Mouse (Mus musculus) spleen, adult 2 months (tissue): ENCODE results near the gene Gm27021.

Experiments
- CTCF ChIP-seq: fragments of 200-500 bp; IDR thresholded peaks from 2 replicates; pipeline ENCODE4 v1.5.1; 2011; ENCODE audit warnings: mild to moderate bottlenecking, inconsistent platforms; ENCODE audit not compliant: insufficient read depth, insufficient read length, insufficient replicate concordance; ENCODE audit errors: extremely low read depth
- POLR2A ChIP-seq: fragments of 200-500 bp; IDR thresholded peaks from 2 replicates; pipeline ENCODE4 v1.6.1; 2011; ENCODE audit warnings: low read depth, low read length, inconsistent platforms

GRCm38 (mm10) chr8:120622161-120622560, 45.7 kb downstream of the Gm27021 start:
- TF ChIP-seq CTCF (no peak), POLR2A (no peak)
